Mouse (Mus musculus): ENCODE measurements at regions not wholly inside any gene's neighbourhood (a gene's known extent, or its start where the extent isn't known, plus 50 kb on each side); places are given as distances from the start of the nearest gene placed in this dataset.

GRCm38 (mm10) chr13:26518425-26518824 is 251.5 kb downstream of the Hdgfl1 start:
- Histone ChIP-seq H3K4me1 (ENCODE audit: control insufficient read depth in 1 of 2, insufficient read depth in 2 of 2, low read length in 2 of 2) (no peaks in the 10 kb centered on the region), H3K79me2 (ENCODE audit: control insufficient read depth, insufficient read depth, low read length, poor library complexity) (no peaks in the 10 kb centered on the region), H3K27me3 (ENCODE audit: control insufficient read depth in 1 of 2, insufficient read depth in 2 of 2, low read length in 2 of 2) (no peaks in the 10 kb centered on the region), H3K4me3 (ENCODE audit: control insufficient read depth in 1 of 2, insufficient read depth in 1 of 2, low read depth in 2 of 2, low read length in 2 of 2) (no peak overlapping the region), H3K9me3 (replicated peaks; ENCODE audit: insufficient read depth, low read length) (no peaks in the 10 kb centered on the region), H3K9ac (ENCODE audit: control insufficient read depth, low read depth, low read length, poor library complexity, severe bottlenecking) (no peak overlapping the region), H3K36me3 (ENCODE audit: control insufficient read depth in 1 of 2, insufficient read depth in 2 of 2, low read length in 2 of 2) (no peaks in the 10 kb centered on the region), H3K27ac (ENCODE audit: control insufficient read depth, low read depth, low read length) (no peak overlapping the region)
- TF ChIP-seq RCOR1 (IDR thresholded peaks at IDR 0.05; ENCODE audit: low read depth, low read length) (no peak), MEF2A (IDR thresholded peaks at IDR 0.05; ENCODE audit: extremely low read depth, insufficient replicate concordance, low read depth, low read length, poor library complexity, severe bottlenecking) (no peak), SMC3 (IDR thresholded peaks at IDR 0.05; ENCODE audit: low read depth, low read length) (no peak), BHLHE40 (IDR thresholded peaks at IDR 0.05; ENCODE audit: borderline replicate concordance, low read depth, low read length) (no peak), KAT2A (conservative IDR thresholded peaks at IDR 0.05; ENCODE audit: low read depth, low read length) (no peak), HCFC1 (IDR thresholded peaks at IDR 0.05; ENCODE audit: low read depth, low read length) (no peak), EP300 (IDR thresholded peaks at IDR 0.05; ENCODE audit: low read depth in 1 of 2, low read length in 2 of 2) (no peak), RAD21 (IDR thresholded peaks at IDR 0.05; ENCODE audit: low read depth, low read length) (no peak), ZKSCAN1 (IDR thresholded peaks at IDR 0.05; ENCODE audit: low read depth, low read length) (no peak), USF1 (IDR thresholded peaks at IDR 0.05; ENCODE audit: low read depth, low read length) (no peak), NELFE (IDR thresholded peaks at IDR 0.05; ENCODE audit: low read depth, low read length) (no peak), MAFK (IDR thresholded peaks at IDR 0.05; ENCODE audit: borderline replicate concordance, low read depth, low read length) (no peak), GATA1 (IDR thresholded peaks at IDR 0.05; ENCODE audit: low read depth, low read length) (no peak)
- no peak for DNase-seq (ENCODE audit: low read depth, low spot score)

GRCm38 (mm10) chr13:26517646-26518045 is 252.3 kb downstream of the Hdgfl1 start:
- no peak overlapping the region for H3K27ac ChIP-seq (ENCODE audit: control insufficient read depth, low read depth, low read length)
- no peak overlapping the region for H3K9ac ChIP-seq (ENCODE audit: control insufficient read depth, low read depth, low read length, poor library complexity, severe bottlenecking)
- no peaks in the 10 kb centered on the region for H3K79me2 ChIP-seq (ENCODE audit: control insufficient read depth, insufficient read depth, low read length, poor library complexity)
- no peaks in the 10 kb centered on the region for H3K27me3 ChIP-seq (ENCODE audit: control insufficient read depth in 1 of 2, insufficient read depth in 2 of 2, low read length in 2 of 2)
- DNase-seq (ENCODE audit: low read depth, low spot score) = no peak
- TF ChIP-seq POLR2A (IDR thresholded peaks at IDR 0.05; ENCODE audit: control insufficient read depth in 1 of 2, insufficient read depth in 1 of 2, low read depth in 1 of 2, low read length in 2 of 2, poor library complexity in 1 of 2) (no peak), NELFE (IDR thresholded peaks at IDR 0.05; ENCODE audit: low read depth, low read length) (no peak), UBTF (IDR thresholded peaks at IDR 0.05; ENCODE audit: borderline replicate concordance, insufficient read depth, low read depth, low read length) (no peak), GABPA (IDR thresholded peaks at IDR 0.05; ENCODE audit: low read depth, low read length) (no peak)
- H3K4me3 ChIP-seq (ENCODE audit: control insufficient read depth in 1 of 2, insufficient read depth in 1 of 2, low read depth in 2 of 2, low read length in 2 of 2) = no peak overlapping the region
- H3K4me1 ChIP-seq (ENCODE audit: control insufficient read depth in 1 of 2, insufficient read depth in 2 of 2, low read length in 2 of 2) = no peaks in the 10 kb centered on the region
- no peaks in the 10 kb centered on the region for H3K36me3 ChIP-seq (ENCODE audit: control insufficient read depth in 1 of 2, insufficient read depth in 2 of 2, low read length in 2 of 2)
- no peaks in the 10 kb centered on the region for H3K9me3 ChIP-seq (replicated peaks; ENCODE audit: insufficient read depth, low read length)

Measured in MEL (cell line).